Mouse (Mus musculus): ENCODE results near the gene Olfr53.
"Not testable (repeated sequence)": the region's sequence is repeated elsewhere in the genome, so short reads cannot be mapped to it uniquely, and the experiment has no call there.

DNA sequence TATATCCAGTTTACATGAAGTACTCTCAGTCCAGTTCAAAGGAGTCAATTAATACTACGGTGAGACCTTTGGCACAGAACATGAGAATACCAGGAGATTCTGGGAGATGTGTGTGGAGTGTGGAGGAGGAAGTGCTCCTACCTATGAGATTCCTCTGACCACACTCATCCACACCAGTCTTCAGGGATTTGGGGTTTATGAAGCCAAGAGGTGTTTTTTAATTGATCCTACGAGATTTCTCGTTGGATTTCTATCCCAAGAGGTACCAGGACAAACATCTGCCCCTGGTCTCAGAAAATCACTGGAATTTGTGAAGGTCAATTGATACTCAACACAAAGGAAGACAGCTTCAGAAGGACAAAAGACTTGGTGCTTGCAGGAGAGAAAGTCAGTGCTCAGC is 17.6 kb upstream of the Olfr53 start, which contains the start of gene Olfr61:
- not testable (repeated sequence) for TF ChIP-seq POLR2A (IDR thresholded peaks at IDR 0.05; ENCODE audit: borderline replicate concordance, extremely low read depth, insufficient read depth, insufficient read length, poor library complexity, severe bottlenecking); CTCF (IDR thresholded peaks at IDR 0.05; ENCODE audit: borderline replicate concordance, extremely low read depth, insufficient read depth, insufficient read length)

Data from brain, embryonic 14.5 days (tissue).